Mouse (Mus musculus) midbrain, embryonic 14.5 days (tissue): Measurements from ENCODE around the gene Ugt1a9. TPM values are rescaled to one million over a fixed set of nuclear protein-coding genes. Genes with fewer than 3 reads are reported as not detected.
"Not testable (repeated sequence)": the region's sequence is repeated elsewhere in the genome, so short reads cannot be mapped to it uniquely, and the experiment has no call there.

Experiments
- ATAC-seq: fragments of 200-750 bp; cut with Nextera tagmentation; 2 replicates; pipeline ENCODE4 v1.8.0; 2017; ENCODE audit warnings: moderate number of reproducible peaks, moderate library complexity; ENCODE audit not compliant: low FRiP score, low TSS enrichment
- DNase-seq: peaks from one replicate; pipeline ENCODE4 v3.0.0-alpha.2; 2015
- H3K27ac ChIP-seq: fragments of 300-500 bp; sonication (generic); replicated peaks from 2 replicates; pipeline ENCODE4 v1.5.1; 2014; ENCODE audit warnings: mild to moderate bottlenecking, low read depth, low read length, moderate library complexity
- H3K27me3 ChIP-seq: fragments of 300-500 bp; sonication (generic); 2 replicates; pipeline ENCODE4 v1.6.1; 2014; ENCODE audit warnings: low read length, control low read depth, mixed read lengths; ENCODE audit not compliant: control insufficient read depth, insufficient read depth
- H3K36me3 ChIP-seq: fragments of 300-500 bp; sonication (generic); 2 replicates; pipeline ENCODE4 v1.6.1; 2014; ENCODE audit warnings: low read length, control low read depth; ENCODE audit not compliant: control insufficient read depth, insufficient read depth
- H3K4me1 ChIP-seq: fragments of 300-500 bp; sonication (generic); 2 replicates; pipeline ENCODE4 v1.6.1; 2014; ENCODE audit warnings: mild to moderate bottlenecking, antibody characterized with exemption, low read length, control low read depth; ENCODE audit not compliant: control insufficient read depth, insufficient read depth
- H3K4me2 ChIP-seq: fragments of 300-500 bp; sonication (generic); 2 replicates; pipeline ENCODE4 v1.6.1; 2014; ENCODE audit warnings: mild to moderate bottlenecking, low read length, moderate library complexity
- H3K4me3 ChIP-seq: fragments of 300-500 bp; sonication (generic); replicated peaks from 2 replicates; pipeline ENCODE4 v1.5.1; 2014; ENCODE audit warnings: low read depth, low read length
- H3K9ac ChIP-seq: fragments of 300-500 bp; sonication (generic); replicated peaks from 2 replicates; pipeline ENCODE4 v1.6.1; 2014; ENCODE audit warnings: mild to moderate bottlenecking, low read length, moderate library complexity
- H3K9me3 ChIP-seq: fragments of 300-500 bp; sonication (generic); 2 replicates; pipeline ENCODE4 v1.6.1; 2016; ENCODE audit warnings: low read length, control low read depth, mixed read lengths; ENCODE audit not compliant: control insufficient read depth
- WGBS: fragments of 180-500 bp; shearing (Covaris S2); extraction: QIAGEN DNeasy Blood & Tissue Kit; methylation state at CpG from one replicate; pipeline ENCODE4 v1.1.7; 2014; 5-methylcytosine and 5-hydroxymethylcytosine counted together
- polyA plus RNA-seq: library from polyadenylated mRNA; unstranded; fragments of >200 nt; fragmentation: Nextera tagmentation; extraction: Ambion mirVana; gene quantifications from 2 replicates; pipeline ENCODE4 v1.2.1, GENCODE M21; 2014

The Ugt1a9 gene
- polyA plus RNA-seq, 1 experiment from 2014 or later, result not detected

DNA sequence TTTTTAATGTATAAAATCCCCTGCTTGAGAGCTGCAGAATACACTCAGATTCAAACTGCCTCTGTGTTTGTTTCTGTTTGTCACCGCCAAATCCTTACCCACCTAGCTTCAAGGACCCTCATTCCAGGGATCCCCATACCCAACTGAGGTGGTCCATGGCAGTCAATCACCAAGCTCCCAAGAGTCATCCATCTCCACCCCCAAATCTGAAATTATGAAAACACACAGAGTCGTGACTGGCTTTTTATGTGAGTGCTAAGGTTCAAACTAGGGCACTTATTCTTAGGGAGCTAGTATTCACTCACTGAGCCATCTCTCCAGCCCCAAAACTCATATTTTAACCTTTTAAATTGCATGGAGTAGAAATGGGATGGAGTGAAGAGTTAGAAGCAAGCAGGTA, 154.7 kb downstream of the Ugt1a9 start:
- not testable (repeated sequence) for H3K4me1 ChIP-seq, H3K27me3 ChIP-seq, DNase-seq, H3K4me3 ChIP-seq, H3K36me3 ChIP-seq, H3K4me2 ChIP-seq, H3K9ac ChIP-seq, ATAC-seq, H3K27ac ChIP-seq
- H3K9me3 ChIP-seq, result peaks cover 58% of the 10 kb centered on the region
- WGBS, result 42% methylated on average over 2 of the region's 2 CpGs

DNA sequence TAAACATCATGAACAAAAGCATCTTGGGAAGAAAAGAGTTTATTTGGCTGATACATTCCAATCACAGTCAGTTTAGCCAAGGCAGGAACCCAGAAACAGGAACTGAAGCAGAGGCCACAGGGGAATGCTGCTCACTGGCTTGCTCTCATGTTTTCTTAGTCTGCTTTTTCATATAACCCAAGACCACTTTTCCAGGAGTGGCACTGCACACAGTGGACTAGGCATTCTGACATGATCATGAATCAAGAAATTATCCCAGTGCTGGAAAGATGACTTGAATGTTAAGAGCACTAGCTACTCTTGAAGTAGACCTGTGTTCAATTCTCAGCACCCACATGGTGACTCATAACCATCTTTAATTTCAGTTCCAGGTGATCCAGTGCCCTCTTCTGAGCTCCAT, 155.1 kb downstream of the Ugt1a9 start:
- H3K9ac ChIP-seq, result no peak overlapping the region
- no peak overlapping the region for H3K4me2 ChIP-seq
- H3K27me3 ChIP-seq, result no peaks in the 10 kb centered on the region
- DNase-seq (no peak), ATAC-seq (no peak)
- H3K36me3 ChIP-seq, result no peaks in the 10 kb centered on the region
- no peaks in the 10 kb centered on the region for H3K4me1 ChIP-seq
- no peak overlapping the region for H3K4me3 ChIP-seq
- H3K27ac ChIP-seq, result no peak overlapping the region
- H3K9me3 ChIP-seq, result peaks cover 63% of the 10 kb centered on the region

DNA sequence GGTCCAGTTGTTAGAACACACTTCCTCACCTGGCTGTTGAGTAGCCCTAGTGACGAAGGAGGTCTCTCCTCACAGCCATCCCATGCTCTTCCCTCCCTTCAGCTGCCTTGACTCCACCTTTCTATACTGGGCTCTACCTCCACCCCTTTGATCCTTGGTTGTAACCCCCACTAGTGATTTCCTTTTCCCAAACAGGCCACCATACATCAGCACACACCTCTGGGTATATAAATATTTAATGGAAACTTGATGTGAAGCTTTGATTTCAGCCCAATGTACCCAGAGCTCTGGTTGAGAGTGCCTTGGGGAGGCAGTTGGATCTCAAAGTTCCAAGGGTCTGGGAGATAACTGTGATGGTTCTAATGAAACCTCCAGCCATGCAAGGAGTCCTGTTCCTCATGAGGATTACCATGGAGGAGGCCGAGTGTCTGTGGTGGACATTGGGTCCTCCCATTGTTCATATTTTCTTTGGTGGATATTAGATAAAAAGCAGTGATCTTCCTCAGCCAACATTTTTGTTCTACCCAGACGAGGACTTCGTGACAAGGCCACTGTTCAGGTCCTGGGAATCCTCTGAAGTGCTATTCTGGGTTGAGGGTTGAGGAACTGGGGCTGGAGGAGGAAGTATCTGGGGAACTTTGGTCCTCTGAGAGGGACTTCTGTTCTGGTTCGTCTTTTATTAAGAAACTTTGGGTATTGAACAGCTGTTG, 156.2 kb downstream of the Ugt1a9 start, which contains the start of gene Mroh2a:
Gene Mroh2a (plus strand): TSS at position 317 of the 710 bp plus-strand sequence.
- Histone ChIP-seq H3K4me3 (no peak within 1 kb of the TSS), H3K36me3 (no peaks in the 10 kb centered on the region), H3K4me2 (no peak within 1 kb of the TSS), H3K27ac (no peak within 1 kb of the TSS), H3K27me3 (no peaks in the 10 kb centered on the region), H3K9me3 (peaks cover 74% of the 10 kb centered on the region), H3K9ac (no peak within 1 kb of the TSS), H3K4me1 (no peaks in the 10 kb centered on the region)
- DNase-seq (no peak), ATAC-seq (no peak)
- 57% methylated on average over 5 of the region's 5 CpGs for WGBS

DNA sequence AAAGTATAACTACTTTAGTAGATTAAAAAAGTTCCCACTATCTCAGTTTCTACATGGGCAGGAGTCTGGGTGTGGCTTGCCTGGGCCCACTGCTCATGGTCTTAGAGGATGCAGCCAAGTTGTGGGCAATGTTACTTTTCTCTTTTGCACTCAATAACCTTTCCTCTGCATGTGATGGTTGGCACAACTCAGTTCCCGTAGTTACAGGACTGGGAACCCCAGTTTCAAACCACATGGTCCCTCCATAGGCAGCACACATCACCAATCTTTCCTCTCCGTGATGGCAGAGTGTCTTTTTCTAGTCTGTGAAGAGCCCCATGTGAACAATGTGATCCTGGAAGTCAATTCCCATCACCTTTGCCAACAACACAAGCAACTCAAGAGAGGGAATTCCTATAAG, 156.9 kb downstream of the Ugt1a9 start:
- no peak overlapping the region for H3K27ac ChIP-seq
- no peaks in the 10 kb centered on the region for H3K4me1 ChIP-seq
- H3K27me3 ChIP-seq, result no peaks in the 10 kb centered on the region
- WGBS, result 61% methylated on average over 2 of the region's 2 CpGs
- no peak overlapping the region for H3K4me3 ChIP-seq
- no peak for DNase-seq
- no peak overlapping the region for H3K4me2 ChIP-seq
- no peak for ATAC-seq
- peaks cover 75% of the 10 kb centered on the region for H3K9me3 ChIP-seq
- no peaks in the 10 kb centered on the region for H3K36me3 ChIP-seq
- H3K9ac ChIP-seq, result no peak overlapping the region

DNA sequence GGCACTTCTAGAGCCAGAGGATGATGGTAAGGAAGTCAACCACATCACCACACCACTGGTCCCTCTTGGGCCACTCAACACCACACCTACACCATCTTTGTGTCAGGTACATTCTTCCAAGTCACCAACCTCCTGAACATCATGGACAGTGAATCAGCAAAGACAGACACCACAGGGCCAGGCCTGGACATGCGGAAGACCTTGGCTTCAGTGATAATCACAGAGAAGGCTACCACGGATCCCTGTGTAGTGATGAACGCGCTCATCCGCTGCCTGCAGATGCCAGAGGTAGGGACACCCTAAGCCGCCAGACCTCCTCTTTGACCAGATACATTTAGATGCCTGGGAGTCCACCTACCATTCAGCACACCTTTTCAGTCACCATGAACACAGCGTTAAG, 157.5 kb downstream of the Ugt1a9 start:
- H3K4me1 ChIP-seq, result no peaks in the 10 kb centered on the region
- H3K4me3 ChIP-seq, result no peak overlapping the region
- peaks cover 79% of the 10 kb centered on the region for H3K9me3 ChIP-seq
- H3K9ac ChIP-seq, result no peak overlapping the region
- DNase-seq, result no peak
- H3K4me2 ChIP-seq, result no peak overlapping the region
- H3K27ac ChIP-seq, result no peak overlapping the region
- 73% methylated on average over 7 of the region's 7 CpGs for WGBS
- H3K27me3 ChIP-seq, result no peaks in the 10 kb centered on the region
- no peak for ATAC-seq
- no peaks in the 10 kb centered on the region for H3K36me3 ChIP-seq

DNA sequence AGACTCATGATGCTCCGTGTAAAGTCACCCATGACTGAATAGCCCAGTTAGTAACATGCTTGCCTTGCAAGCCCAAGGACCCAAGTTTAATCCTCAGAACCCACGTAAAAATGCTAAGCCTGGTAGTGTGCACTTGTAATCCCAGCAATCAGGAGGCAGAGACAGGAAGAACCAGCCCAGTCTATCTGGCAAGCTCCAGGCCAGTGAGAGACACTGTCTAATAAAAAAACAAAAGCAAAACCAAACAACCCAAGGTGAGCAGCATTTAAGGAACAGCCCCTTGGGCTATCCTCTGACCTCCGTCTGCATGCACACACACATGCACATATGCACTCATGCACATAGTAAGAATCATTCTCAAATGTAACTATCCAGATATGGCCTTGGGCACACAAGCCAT, 159.0 kb downstream of the Ugt1a9 start:
- peaks cover 93% of the 10 kb centered on the region for H3K9me3 ChIP-seq
- ATAC-seq, result no peak
- no peaks in the 10 kb centered on the region for H3K4me1 ChIP-seq
- H3K36me3 ChIP-seq, result no peaks in the 10 kb centered on the region
- no peak overlapping the region for H3K4me3 ChIP-seq
- H3K9ac ChIP-seq, result no peak overlapping the region
- DNase-seq, result no peak
- H3K27me3 ChIP-seq, result no peaks in the 10 kb centered on the region
- H3K27ac ChIP-seq, result no peak overlapping the region
- WGBS, result 78% methylated on average over 3 of the region's 3 CpGs
- no peak overlapping the region for H3K4me2 ChIP-seq

DNA sequence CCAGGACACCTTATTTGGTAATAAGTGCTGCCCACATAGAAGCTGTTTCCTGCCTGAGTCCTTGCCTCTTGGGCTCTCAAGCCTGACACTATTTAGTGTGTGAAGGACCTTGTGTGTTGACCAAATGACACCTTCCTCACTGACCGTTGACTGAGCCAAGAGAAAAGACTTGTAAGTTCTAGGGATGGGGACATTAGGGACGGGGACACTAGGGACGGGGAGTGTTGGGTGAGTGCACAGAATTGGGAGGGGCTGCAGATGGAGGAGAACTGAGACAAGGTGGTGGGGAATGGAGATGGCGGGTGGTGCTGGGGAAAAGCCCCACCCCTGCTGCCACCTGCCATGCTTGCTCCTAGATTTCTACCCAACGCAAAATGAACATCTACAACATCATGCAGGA, 159.4 kb downstream of the Ugt1a9 start:
- H3K36me3 ChIP-seq, result no peaks in the 10 kb centered on the region
- no peaks in the 10 kb centered on the region for H3K4me1 ChIP-seq
- no peaks in the 10 kb centered on the region for H3K27me3 ChIP-seq
- DNase-seq (no peak), ATAC-seq (0 out of 2 replicates have a peak, but pooled peaks have one; percentile 0)
- no peak overlapping the region for H3K4me3 ChIP-seq
- no peak overlapping the region for H3K27ac ChIP-seq
- no peak overlapping the region for H3K4me2 ChIP-seq
- no peak overlapping the region for H3K9ac ChIP-seq
- WGBS, result 84% methylated on average over 5 of the region's 5 CpGs
- peaks cover 97% of the 10 kb centered on the region for H3K9me3 ChIP-seq

DNA sequence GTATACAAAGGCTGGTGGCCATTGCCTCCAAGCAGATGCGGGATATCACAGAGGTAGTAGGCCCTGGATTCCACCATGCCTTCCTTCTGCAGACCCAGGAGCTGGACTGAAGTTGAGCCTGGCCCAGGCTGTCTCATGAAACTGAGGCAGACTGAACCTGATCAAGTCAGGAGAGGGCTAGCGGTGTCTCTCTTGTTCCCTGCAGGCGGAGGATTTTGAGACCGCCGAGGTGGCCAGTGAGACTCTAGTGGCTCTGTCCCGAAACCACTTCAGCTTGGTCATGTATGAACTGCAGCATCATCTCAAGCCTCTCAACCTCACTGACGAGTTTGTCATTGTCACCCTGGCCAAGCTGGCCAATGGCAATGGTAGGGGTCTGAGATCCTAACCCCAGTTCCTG, 159.8 kb downstream of the Ugt1a9 start:
- no peak overlapping the region for H3K9ac ChIP-seq
- DNase-seq, result no peak
- H3K27ac ChIP-seq, result no peak overlapping the region
- H3K9me3 ChIP-seq, result peaks cover 100% of the 10 kb centered on the region
- H3K4me1 ChIP-seq, result no peaks in the 10 kb centered on the region
- no peaks in the 10 kb centered on the region for H3K27me3 ChIP-seq
- H3K4me3 ChIP-seq, result no peak overlapping the region
- no peak overlapping the region for H3K4me2 ChIP-seq
- 74% methylated on average over 7 of the region's 7 CpGs for WGBS
- no peak for ATAC-seq
- H3K36me3 ChIP-seq, result no peaks in the 10 kb centered on the region

DNA sequence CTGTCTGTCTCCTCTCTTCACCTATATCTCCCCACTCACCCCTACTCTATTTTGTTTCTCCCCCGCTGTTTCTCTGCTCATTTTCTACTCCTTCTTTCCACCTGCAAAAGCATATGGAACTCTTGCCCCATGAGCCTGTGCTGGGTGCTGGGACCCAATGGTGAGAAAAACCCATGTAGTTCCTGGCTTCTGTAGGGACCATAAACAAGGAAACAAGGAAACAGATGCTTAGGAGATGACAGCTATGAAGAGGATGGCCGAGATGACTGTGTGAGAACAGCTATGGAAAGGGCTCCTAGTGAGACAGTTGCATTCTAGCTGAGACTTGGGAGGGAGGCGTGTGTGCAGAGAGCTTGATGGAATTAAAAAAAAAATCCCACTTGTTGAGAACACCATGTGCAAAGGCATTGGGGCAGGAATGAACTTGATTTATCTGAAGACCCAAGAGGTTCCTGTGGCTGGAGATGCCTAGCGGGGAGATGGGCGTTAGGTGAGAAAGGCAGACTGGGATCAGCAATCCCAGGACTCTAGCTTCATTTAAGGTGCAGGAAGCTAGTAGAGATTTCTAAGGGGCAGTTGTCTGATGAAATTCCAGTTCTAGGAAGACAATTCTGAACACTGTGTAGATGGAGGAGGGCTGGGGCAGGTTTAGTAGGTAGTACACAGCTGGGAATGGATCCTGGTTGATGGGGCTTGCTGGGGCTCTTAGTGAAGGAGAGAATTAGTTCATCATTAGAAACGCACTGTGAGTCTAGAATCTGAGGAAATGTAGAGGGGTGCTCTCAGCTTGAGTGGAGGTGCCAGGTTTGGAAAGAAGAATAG, 160.6 kb downstream of the Ugt1a9 start:
- Histone ChIP-seq H3K27ac (no peak overlapping the region), H3K9ac (no peak overlapping the region), H3K4me2 (no peak overlapping the region), H3K4me1 (no peaks in the 10 kb centered on the region), H3K4me3 (no peak overlapping the region), H3K36me3 (no peaks in the 10 kb centered on the region), H3K27me3 (no peaks in the 10 kb centered on the region), H3K9me3 (peaks cover 100% of the 10 kb centered on the region)
- no peak for DNase-seq
- no peak for ATAC-seq
- 75% methylated on average over 6 of the region's 6 CpGs for WGBS
